Mouse (Mus musculus) cerebellum, adult 18-20 months (tissue): ENCODE data around the gene Aifm2.
A peak's percentile ranks its signal among the peaks of the same experiment; 100 is the strongest.

Source experiments
- DNase-seq, 2 experiments: peaks; one replicate each; pipeline ENCODE4 v3.0.0; 2021

Aifm2 gene

DNA sequence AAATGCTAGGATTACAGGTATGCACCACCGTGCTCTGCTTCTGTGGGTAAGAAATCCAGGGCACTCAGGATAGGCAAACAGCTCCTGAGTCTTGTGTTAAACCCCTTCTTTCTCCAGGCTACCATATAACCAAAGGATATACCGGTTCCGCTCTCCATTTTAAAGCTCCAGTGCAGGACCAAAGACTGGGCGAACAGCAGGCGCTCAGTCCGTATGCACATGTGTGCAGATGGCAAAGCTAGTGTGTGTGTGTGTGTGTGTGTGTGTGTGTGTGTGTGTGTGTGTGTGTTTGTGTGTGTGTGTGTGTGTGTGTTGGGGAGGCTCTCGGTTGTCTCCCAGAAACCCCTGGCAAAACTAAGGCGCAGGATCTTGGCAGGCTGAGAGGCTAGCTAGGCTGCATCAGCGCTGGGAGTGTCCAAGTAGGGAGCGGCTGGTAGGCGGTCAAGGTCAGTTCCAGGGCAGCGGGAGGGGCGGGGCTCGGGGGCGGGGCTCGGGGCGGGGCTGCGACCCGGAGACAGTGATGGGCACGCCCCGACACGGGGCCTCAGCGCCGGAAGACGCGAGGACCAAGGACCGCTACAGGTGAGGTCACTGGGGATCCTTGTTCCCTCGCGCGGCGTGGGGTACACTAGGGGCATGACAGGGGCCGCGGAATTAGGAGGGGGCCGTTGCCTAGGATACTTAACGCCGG, at the start of gene Aifm2:
Gene Aifm2, plus strand, starts transcription at position 493 of the 691 bp plus-strand sequence.
- peak; percentile 46 to 55 for DNase-seq

DNA sequence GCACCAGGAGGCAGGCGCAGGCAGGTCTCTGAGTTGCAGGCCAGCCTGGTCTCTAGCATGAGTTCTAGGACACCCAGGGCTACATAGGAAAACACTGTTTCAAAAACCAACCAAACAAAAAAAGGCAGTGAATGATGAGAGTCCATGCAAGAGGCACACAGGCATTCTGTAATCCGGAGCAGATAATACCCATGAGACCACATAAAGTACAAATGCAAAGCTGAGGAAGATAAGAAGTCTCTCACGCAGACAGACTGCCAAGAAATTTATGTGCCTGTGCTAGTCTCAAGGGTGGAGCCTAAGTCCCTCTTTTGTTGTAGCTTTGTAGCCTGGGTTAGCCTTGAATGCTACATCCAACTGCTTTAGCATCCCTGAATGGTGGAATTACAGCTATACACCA, 49.4 kb upstream of the Aifm2 start:
- DNase-seq: no peak

GRCm38 (mm10) chr10:61669289-61669688, 45.8 kb upstream of the Aifm2 start:
- no peak for DNase-seq

DNA sequence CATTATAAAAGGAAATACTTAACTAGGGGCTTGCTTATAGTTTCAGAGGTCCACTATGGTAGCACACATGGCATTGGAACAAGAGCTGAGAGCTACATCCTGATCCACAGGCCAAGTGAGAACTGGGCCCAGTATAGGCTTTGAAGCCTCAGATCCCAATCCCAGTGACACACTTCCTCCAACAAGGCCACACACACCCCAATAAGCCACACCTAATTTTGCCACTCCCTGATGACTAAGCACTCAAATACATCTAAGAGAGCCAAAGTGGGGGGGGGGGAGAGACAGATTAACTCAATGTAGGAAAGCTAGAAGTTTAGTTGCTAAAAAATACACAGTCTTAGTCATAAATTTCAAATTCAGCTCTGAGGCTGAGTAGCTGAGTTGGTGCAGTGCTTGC, 45.2 kb upstream of the Aifm2 start:
- no peak for DNase-seq

DNA sequence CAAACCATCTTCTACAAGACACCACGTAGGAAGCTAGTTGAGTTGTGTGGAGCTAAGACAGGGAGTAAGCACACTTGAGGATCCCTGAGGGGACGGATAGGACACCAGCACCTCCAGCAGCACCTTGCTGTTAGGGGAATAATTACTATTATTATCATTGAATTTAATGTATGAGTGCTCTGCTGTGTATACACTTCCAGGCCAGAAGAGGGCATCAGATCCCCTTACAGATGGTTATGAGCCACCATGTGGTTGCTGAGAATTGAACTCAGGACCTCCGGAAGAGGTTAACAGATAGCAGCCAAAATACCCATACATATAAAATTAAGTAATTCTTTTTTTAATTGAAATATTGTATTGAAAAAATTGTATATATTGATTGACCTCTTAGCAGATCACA, 44.3 kb upstream of the Aifm2 start:
- no peak for DNase-seq

DNA sequence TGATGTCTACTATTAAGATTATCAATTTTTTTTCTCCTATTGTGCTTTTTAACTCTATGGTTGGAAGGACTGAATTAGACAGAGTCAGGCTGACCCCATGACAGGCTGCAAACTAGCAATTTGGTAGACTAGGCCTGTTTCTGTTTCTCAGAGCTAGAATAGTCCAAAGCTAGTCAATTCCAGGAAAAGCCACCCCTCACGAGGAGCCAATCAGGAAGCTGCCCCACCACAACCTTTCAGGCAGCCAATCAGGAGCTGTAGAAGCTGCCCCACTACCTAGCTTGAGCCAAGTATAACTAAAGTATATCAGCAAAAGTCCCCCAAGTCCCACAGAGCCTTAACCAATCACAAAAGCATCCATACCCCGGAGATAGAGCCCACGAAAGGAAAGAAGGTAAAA, 39.1 kb upstream of the Aifm2 start:
- DNase-seq: no peak

- peak in 1 of 2 experiments; percentile 31 for DNase-seq
Measured at GRCm38 (mm10) chr10:61679545-61679944, 35.5 kb upstream of the Aifm2 start.

GRCm38 (mm10) chr10:61680015-61680913, 34.8 kb upstream of the Aifm2 start, which contains the start of gene Sar1a:
Sar1a (plus strand) TSS chr10:61680299.
- DNase-seq: peak; percentile 98 to 99

GRCm38 (mm10) chr10:61689405-61689804, 25.7 kb upstream of the Aifm2 start:
- DNase-seq: no peak

- no peak for DNase-seq
Measured at GRCm38 (mm10) chr10:61693563-61693962, 21.5 kb upstream of the Aifm2 start.

DNA sequence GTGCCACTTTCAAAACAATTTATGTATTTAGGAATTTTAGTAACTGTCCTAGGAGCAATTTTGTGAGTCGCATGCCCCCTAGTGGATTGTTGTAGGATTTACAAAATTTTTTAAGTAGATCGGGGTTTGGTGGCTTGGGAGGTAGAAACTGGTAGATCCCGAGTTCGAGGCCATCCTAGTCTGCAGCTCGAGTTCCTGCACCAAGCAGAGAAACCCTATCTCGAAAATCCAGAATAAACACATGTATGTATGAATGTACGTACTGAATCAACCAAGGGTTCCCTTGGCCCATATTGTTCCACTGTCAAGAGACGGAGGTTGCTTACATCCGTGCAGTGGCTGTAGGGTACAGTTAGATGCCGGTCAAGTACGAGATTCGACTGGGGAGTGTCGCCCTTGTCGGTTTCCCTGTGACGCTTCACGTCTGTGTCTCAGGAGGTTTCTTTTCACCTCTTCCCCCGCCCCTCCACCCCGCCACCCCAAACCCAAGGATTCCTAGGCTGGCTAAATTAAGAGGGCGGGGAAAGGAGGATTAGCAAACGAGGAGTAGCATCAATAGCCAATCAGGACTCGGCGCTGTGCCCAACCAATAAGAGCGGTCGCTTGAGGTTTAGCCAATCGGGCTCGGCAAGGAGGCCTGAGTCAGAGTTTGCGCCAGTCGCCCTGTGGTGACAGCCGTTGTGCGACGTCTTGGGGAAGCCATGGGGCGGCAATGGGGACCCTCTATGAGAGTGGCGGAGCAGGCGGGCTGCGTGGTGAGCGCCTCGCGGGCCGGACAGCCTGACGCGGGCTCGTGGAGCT, 20.0 kb upstream of the Aifm2 start, which contains the start of gene Tysnd1:
Gene Tysnd1, plus strand, starts transcription at position 645 of the 801 bp plus-strand sequence.
- peak; percentile 96 to 98 for DNase-seq

DNA sequence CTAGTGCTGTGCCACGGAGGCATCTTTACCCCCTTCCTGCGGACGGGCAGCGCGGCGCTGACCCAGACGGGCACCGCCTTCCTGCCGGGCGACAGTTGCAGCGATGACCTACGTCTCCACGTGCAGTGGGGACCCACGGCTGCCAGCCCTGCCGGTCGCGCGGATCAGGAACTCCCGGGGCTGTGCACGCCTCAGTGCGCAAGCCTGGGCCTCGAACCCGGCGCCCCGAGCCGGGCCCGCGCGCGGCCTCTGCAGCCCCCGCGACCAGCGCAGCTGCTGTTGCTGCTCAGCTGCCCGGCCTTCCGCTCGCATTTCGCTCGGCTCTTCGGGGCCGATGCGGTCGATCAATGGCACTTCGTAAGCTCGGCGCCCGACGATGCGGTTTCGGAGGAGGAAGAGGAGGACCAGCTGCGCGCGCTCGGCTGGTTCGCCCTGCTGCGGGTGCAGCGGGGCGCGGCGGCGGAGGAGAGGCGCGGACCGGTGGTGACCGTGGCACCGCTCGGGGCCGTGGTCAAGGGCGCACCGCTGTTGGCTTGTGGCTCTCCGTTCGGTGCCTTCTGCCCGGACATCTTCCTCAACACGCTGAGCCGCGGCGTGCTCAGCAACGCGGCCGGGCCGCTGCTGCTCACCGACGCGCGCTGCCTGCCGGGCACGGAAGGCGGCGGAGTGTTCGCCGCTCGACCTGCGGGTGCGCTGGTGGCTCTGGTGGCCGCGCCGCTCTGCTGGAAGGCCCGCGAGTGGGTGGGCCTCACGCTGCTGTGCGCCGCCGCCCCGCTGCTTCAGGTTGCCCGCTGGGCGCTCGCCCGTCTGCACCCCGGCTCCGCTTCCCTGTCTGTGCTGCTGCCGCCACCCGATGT, 19.1 kb upstream of the Aifm2 start:
- DNase-seq: peak in 1 of 2 experiments; percentile 16

GRCm38 (mm10) chr10:61696560-61696823, 18.6 kb upstream of the Aifm2 start:
- DNase-seq: peak; percentile 11 to 25

GRCm38 (mm10) chr10:61697028-61697427, 18.0 kb upstream of the Aifm2 start:
- DNase-seq: peak; percentile 18 to 28

DNA sequence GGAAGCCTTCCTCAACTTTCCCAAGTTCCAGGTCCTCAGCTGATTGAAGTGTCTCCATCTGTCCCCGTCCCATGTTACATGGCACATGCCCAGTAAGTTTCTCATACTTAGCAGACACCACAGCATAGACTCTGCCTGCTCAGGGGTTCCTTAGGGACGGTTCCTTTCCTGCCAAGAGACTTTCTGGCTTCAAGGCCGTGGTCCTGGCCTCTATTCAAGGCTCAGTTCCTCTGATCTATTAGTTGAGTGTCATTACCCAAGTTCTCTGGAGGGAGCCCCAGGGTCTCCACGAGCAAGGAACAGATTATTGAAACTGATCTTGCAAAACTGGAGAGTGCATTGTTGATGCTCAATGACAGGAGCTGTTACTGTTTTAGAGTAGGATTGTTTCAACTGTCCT, 10.4 kb upstream of the Aifm2 start:
- no peak for DNase-seq

- DNase-seq: no peak
Measured at GRCm38 (mm10) chr10:61706412-61707375, 8.4 kb upstream of the Aifm2 start.

- DNase-seq: no peak
Measured at GRCm38 (mm10) chr10:61713601-61714000, 1.5 kb upstream of the Aifm2 start.

- DNase-seq: no peak
Measured at GRCm38 (mm10) chr10:61714146-61714545, 917 bp upstream of the Aifm2 start.

GRCm38 (mm10) chr10:61715462-61715837, 387 bp downstream of the Aifm2 start:
- DNase-seq: no peak

GRCm38 (mm10) chr10:61715996-61716864, 1.2 kb downstream of the Aifm2 start:
- DNase-seq: no peak
